Mouse (Mus musculus): ENCODE measurements around the gene Cdk5rap1. TPM values are rescaled to one million over a fixed set of nuclear protein-coding genes. Genes with fewer than 3 reads are reported as not detected.

The Cdk5rap1 gene
- polyA plus RNA-seq (2012; rRNA removed): 14.2 and 16.3 TPM in 2 replicates

GRCm38 (mm10) chr2:154372842-154373500 is at the start of gene Cdk5rap1:
Cdk5rap1 (minus strand) TSS chr2:154373010.
- H3K4me3 ChIP-seq (ENCODE audit: control insufficient read depth, insufficient read depth, low read length): peak within 1 kb of the TSS; percentile 68
- no peak for DNase-seq
- WGBS: 19% methylated on average over 9 of the region's 9 CpGs
- peaks cover 8% of the 10 kb centered on the region for H3K4me1 ChIP-seq (replicated peaks; ENCODE audit: control insufficient read depth, insufficient read depth, low read length)
- H3K27me3 ChIP-seq (ENCODE audit: control insufficient read depth, insufficient read depth, low read length): no peaks in the 10 kb centered on the region
- TF ChIP-seq CTCF (IDR thresholded peaks at IDR 0.05; ENCODE audit: borderline replicate concordance, control insufficient read depth, extremely low read depth, insufficient read depth, low read length, poor library complexity): no peak
- TF ChIP-seq POLR2A (IDR thresholded peaks at IDR 0.05; ENCODE audit: control insufficient read depth, extremely low read depth, insufficient read depth, low read length, poor library complexity): no peak
- H3K36me3 ChIP-seq (ENCODE audit: control insufficient read depth, insufficient read depth, low read length): no peaks in the 10 kb centered on the region
- 0 out of 2 replicates have a peak within 1 kb of the TSS, but pooled peaks have one; percentile 7 for H3K27ac ChIP-seq (ENCODE audit: control insufficient read depth, insufficient read depth, low read length)

GRCm38 (mm10) chr2:154422181-154422580 is 49.4 kb upstream of the Cdk5rap1 start:
- TF ChIP-seq CTCF (IDR thresholded peaks at IDR 0.05; ENCODE audit: borderline replicate concordance, control insufficient read depth, extremely low read depth, insufficient read depth, low read length, poor library complexity): no peak
- no peak for TF ChIP-seq POLR2A (IDR thresholded peaks at IDR 0.05; ENCODE audit: control insufficient read depth, extremely low read depth, insufficient read depth, low read length, poor library complexity)
- Histone ChIP-seq H3K4me3 (ENCODE audit: control insufficient read depth, insufficient read depth, low read length) (no peak overlapping the region), H3K36me3 (ENCODE audit: control insufficient read depth, insufficient read depth, low read length) (no peaks in the 10 kb centered on the region), H3K27ac (ENCODE audit: control insufficient read depth, insufficient read depth, low read length) (no peak overlapping the region), H3K4me1 (replicated peaks; ENCODE audit: control insufficient read depth, insufficient read depth, low read length) (no peaks in the 10 kb centered on the region), H3K27me3 (ENCODE audit: control insufficient read depth, insufficient read depth, low read length) (no peaks in the 10 kb centered on the region)
- 86% methylated on average over 5 of the region's 5 CpGs for WGBS
- DNase-seq: no peak

GRCm38 (mm10) chr2:154420942-154421731 is 48.3 kb upstream of the Cdk5rap1 start:
- WGBS: 89% methylated on average over 7 of the region's 7 CpGs
- DNase-seq: no peak
- Histone ChIP-seq H3K27me3 (ENCODE audit: control insufficient read depth, insufficient read depth, low read length) (no peaks in the 10 kb centered on the region), H3K4me1 (replicated peaks; ENCODE audit: control insufficient read depth, insufficient read depth, low read length) (no peaks in the 10 kb centered on the region), H3K27ac (ENCODE audit: control insufficient read depth, insufficient read depth, low read length) (no peak overlapping the region), H3K36me3 (ENCODE audit: control insufficient read depth, insufficient read depth, low read length) (no peaks in the 10 kb centered on the region), H3K4me3 (ENCODE audit: control insufficient read depth, insufficient read depth, low read length) (no peak overlapping the region)
- TF ChIP-seq POLR2A (IDR thresholded peaks at IDR 0.05; ENCODE audit: control insufficient read depth, extremely low read depth, insufficient read depth, low read length, poor library complexity) (no peak), CTCF (IDR thresholded peaks at IDR 0.05; ENCODE audit: borderline replicate concordance, control insufficient read depth, extremely low read depth, insufficient read depth, low read length, poor library complexity) (no peak)

- DNase-seq: no peak
- Histone ChIP-seq H3K27ac (ENCODE audit: control insufficient read depth, insufficient read depth, low read length) (no peak overlapping the region), H3K4me1 (replicated peaks; ENCODE audit: control insufficient read depth, insufficient read depth, low read length) (no peaks in the 10 kb centered on the region), H3K27me3 (ENCODE audit: control insufficient read depth, insufficient read depth, low read length) (no peaks in the 10 kb centered on the region), H3K36me3 (ENCODE audit: control insufficient read depth, insufficient read depth, low read length) (no peaks in the 10 kb centered on the region), H3K4me3 (ENCODE audit: control insufficient read depth, insufficient read depth, low read length) (no peak overlapping the region)
- 96% methylated on average over 9 of the region's 9 CpGs for WGBS
- no peak for TF ChIP-seq CTCF (IDR thresholded peaks at IDR 0.05; ENCODE audit: borderline replicate concordance, control insufficient read depth, extremely low read depth, insufficient read depth, low read length, poor library complexity)
- no peak for TF ChIP-seq POLR2A (IDR thresholded peaks at IDR 0.05; ENCODE audit: control insufficient read depth, extremely low read depth, insufficient read depth, low read length, poor library complexity)
These were observed 47.1 kb upstream of the Cdk5rap1 start for GRCm38 (mm10) chr2:154419631-154420515.

- no peaks in the 10 kb centered on the region for H3K27me3 ChIP-seq (ENCODE audit: control insufficient read depth, insufficient read depth, low read length)
- no peaks in the 10 kb centered on the region for H3K4me1 ChIP-seq (replicated peaks; ENCODE audit: control insufficient read depth, insufficient read depth, low read length)
- TF ChIP-seq POLR2A (IDR thresholded peaks at IDR 0.05; ENCODE audit: control insufficient read depth, extremely low read depth, insufficient read depth, low read length, poor library complexity) (no peak), CTCF (IDR thresholded peaks at IDR 0.05; ENCODE audit: borderline replicate concordance, control insufficient read depth, extremely low read depth, insufficient read depth, low read length, poor library complexity) (no peak)
- H3K27ac ChIP-seq (ENCODE audit: control insufficient read depth, insufficient read depth, low read length): no peak overlapping the region
- WGBS: 89% methylated on average over 7 of the region's 7 CpGs
- no peaks in the 10 kb centered on the region for H3K36me3 ChIP-seq (ENCODE audit: control insufficient read depth, insufficient read depth, low read length)
- DNase-seq: no peak
- no peak overlapping the region for H3K4me3 ChIP-seq (ENCODE audit: control insufficient read depth, insufficient read depth, low read length)
These were observed 45.2 kb upstream of the Cdk5rap1 start for GRCm38 (mm10) chr2:154418001-154418400.

GRCm38 (mm10) chr2:154417107-154417506 is 44.3 kb upstream of the Cdk5rap1 start:
- H3K27me3 ChIP-seq (ENCODE audit: control insufficient read depth, insufficient read depth, low read length): no peaks in the 10 kb centered on the region
- 54% methylated on average over 3 of the region's 3 CpGs for WGBS
- no peaks in the 10 kb centered on the region for H3K4me1 ChIP-seq (replicated peaks; ENCODE audit: control insufficient read depth, insufficient read depth, low read length)
- no peak overlapping the region for H3K27ac ChIP-seq (ENCODE audit: control insufficient read depth, insufficient read depth, low read length)
- no peak overlapping the region for H3K4me3 ChIP-seq (ENCODE audit: control insufficient read depth, insufficient read depth, low read length)
- TF ChIP-seq CTCF (IDR thresholded peaks at IDR 0.05; ENCODE audit: borderline replicate concordance, control insufficient read depth, extremely low read depth, insufficient read depth, low read length, poor library complexity): peak; percentile 18; the same call in 1 of the 2 replicates
- TF ChIP-seq POLR2A (IDR thresholded peaks at IDR 0.05; ENCODE audit: control insufficient read depth, extremely low read depth, insufficient read depth, low read length, poor library complexity): no peak
- H3K36me3 ChIP-seq (ENCODE audit: control insufficient read depth, insufficient read depth, low read length): no peaks in the 10 kb centered on the region
- peak; percentile 69 for DNase-seq
